Mouse (Mus musculus): ENCODE measurements around the gene Sept9.

DNA sequence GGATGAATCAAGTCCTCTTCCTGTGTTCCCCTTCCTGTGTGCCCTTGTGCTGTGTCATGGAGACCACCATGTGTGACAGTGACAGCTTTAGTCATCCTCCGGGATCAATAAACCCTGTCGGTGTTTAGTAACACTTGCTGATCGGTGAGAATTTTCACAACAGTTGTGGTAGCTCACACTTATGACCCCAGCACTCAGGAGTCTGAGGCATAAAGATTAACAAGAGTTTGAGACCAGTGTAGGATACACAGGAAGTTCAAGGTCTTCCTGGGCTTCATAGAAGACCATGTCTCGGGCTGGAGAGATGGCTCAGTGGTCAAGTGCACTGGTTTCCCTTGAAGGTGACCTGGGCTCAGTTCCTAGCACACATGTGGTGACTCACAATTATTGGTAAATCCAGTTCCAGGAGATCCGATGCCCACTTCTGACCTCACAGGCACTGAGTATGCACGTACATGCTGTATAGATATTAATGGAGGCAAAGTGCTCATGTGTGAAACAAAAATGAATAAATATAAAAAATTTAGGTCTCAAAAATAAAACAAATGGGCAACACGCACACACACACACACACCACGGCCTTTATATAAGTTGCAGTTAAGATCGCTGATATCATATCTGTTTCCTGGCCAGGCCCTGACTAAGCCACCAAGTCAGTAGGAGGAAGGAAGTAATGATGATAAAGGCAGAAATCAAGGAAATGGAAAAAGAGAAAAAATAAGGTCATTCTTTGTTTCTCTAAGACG is 43.1 kb downstream of the Sept9 start:
- TF ChIP-seq POLR2A (IDR thresholded peaks at IDR 0.05; ENCODE audit: insufficient read depth, low read depth, low read length) = no peak
- TF ChIP-seq CTCF (IDR thresholded peaks at IDR 0.05; ENCODE audit: insufficient read depth, low read depth, low read length) = no peak
